Mouse (Mus musculus): ENCODE data around the gene Mtnr1b.
"Not testable (repeated sequence)": the region's sequence is repeated elsewhere in the genome, so short reads cannot be mapped to it uniquely, and the experiment has no call there.

Gene Mtnr1b

DNA sequence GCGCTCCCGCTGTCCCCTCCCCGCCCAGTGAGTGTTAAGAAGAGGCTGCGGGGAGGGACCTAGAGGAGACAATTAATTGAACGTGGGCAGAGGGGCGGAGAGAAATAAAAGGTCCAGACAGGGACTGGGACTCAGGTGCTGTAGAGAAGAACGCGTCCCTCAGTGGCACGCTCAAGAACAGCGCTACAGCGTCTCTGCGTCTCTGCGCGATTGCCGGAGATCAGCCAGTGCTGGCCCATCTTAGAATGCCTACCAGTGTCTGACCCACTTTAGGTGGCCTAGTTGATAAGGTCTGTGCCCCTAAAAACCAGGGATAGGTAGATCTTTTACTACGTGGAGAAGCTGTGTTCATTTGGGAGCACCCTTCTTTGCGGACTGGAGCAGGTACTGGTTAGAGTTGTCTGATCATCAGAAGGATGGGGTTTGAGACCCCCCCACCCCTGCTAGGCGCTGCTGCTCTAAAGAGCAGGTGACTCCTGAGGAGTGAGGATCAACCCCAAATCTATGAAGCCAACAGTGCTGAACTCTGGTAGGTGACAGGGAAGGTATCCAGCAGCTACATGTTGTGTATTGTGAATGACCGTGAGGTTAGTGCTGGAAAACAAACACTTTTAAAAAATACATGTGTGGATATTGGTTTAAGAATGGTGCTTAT is at the start of gene Mtnr1b:
Gene Mtnr1b (minus strand): TSS at position 51 of the 655 bp plus-strand sequence.
- ATAC-seq (ENCODE audit: insufficient number of reproducible peaks, low FRiP score, low TSS enrichment), result no peak

DNA sequence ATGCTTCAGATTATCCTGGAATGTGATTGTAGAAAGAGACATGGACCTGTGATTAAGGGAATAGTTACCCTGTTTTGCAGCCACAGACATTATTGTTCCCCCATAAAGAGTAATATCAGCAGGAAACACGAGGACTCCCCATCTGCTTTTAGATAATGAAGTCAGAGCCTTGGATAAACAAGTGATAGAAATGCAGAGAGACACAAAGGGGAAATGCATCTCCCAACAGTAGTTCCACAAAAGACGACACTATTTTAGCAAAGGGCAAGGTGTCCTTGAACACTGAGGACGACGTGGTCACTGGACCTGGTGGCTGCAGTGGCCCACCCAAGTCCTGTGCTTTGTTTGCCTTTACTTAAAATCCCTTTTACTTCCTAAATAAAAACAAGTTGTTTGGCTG is 45.9 kb upstream of the Mtnr1b start:
- no peak for ATAC-seq (ENCODE audit: insufficient number of reproducible peaks, low FRiP score, low TSS enrichment)

- ATAC-seq (ENCODE audit: insufficient number of reproducible peaks, low FRiP score, low TSS enrichment), result no peak
Observed at GRCm38 (mm10) chr9:15919373-15920005, 45.1 kb upstream of the Mtnr1b start.

DNA sequence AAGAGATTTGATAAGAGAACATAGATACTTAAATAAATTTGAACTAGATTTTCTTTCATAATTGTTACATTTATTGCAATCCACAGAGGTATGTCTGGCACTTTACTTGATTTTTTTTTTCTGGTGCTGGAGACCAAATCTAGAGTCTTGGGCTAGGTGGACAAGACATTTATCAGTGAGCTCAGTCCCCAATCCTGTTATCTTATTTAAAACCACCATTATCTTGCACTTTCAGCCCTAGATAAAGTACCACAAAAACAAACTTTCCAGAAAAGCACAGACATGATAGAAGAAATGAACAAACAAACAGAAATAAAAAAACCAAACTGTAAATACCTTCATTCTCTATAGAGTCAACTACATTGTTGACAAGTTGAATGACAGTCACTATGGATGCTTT is 42.2 kb upstream of the Mtnr1b start:
- ATAC-seq (ENCODE audit: insufficient number of reproducible peaks, low FRiP score, low TSS enrichment), result no peak

- no peak for ATAC-seq (ENCODE audit: insufficient number of reproducible peaks, low FRiP score, low TSS enrichment)
Observed at GRCm38 (mm10) chr9:15912735-15913134, 38.4 kb upstream of the Mtnr1b start.

DNA sequence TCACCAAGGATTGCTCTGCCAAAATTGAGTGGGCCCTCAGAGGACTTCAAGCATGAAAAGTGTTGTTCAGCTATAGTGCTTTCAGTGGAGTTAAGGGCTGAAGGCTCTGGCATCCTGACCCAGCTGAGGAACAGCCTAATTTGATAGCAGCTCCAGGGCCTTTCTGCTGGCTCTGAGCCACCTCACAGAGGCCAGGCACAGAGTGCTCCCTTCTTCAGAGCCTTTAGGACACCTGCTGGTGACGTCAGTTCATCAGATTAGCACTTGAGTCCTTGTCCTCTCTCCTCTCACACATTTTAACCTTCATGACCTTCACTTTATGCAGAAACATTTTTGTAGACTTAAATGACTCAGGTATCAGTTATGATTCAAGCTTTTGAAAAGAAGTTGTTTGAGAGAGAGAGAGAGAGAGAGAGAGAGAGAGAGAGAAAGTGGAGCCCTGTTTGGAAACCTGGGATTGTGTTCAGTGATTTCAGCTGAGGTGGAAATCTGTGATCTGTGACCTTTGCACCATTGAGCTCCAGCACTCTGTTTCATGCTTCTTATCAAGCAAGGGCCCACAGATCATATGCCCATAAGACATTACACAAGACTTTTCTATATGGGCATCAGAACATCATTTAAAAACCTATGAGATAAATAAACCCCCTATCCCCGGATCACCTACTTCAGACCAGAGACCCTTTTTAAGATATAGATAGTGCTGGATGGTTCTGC is 35.2 kb upstream of the Mtnr1b start:
- no peak for ATAC-seq (ENCODE audit: insufficient number of reproducible peaks, low FRiP score, low TSS enrichment)

DNA sequence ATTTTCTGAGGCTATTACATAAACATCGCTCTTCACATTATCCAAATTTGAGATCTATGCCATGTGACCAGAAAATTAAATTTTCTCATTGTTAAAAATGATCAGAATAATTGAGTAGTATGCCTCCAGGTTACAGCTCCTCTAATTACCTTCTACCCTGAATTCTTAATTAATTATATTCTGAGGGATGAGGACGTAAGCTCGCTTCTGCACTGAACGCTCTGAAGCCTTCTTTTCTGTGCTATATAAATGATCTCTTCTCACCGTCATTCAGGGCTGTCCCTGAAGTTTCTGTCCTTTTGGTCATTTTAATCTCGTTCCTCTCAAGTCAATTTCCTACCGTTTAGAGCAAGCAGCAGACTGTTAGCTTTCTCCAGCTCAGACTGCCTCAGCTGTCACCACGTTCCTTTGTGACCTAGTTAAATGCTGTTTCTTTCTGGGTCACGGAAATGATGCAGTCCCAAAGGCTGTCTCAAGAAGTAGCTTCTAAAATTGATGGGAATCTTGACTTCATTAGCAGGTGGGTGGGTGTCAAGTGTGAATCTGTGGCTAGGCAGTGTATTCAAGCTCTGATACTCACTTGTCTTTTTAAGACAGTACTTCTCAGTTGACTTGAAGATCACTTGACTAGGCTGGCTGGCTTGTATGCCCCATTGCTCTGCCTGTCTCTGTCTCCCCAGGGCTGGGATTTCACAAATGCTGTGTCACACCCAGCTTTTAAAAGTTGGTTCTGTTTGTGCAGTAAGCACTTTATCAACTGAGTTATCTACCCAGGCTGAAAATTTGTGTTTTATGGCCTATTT is 29.8 kb upstream of the Mtnr1b start:
- ATAC-seq (ENCODE audit: insufficient number of reproducible peaks, low FRiP score, low TSS enrichment), result peak; percentile 52; the same call in 1 of the 2 replicates

DNA sequence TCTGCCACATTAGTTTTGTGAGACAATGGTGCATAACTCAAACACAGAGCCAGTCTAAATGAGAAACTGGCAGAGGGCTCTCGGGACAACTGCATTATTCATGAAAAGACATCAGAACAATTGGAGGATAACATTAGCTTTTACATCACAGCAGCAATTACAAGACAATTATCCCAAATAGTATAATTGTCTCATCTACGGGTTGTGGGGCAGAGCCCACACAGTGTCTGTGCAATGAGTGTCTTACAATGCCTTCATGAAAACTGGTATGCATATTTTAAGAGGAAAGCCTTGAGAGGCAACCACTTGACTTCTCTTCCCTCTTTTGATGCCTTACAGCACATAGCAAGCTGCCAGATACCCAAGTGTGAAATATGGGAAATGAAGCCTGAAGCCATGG is 23.8 kb upstream of the Mtnr1b start:
- ATAC-seq (ENCODE audit: insufficient number of reproducible peaks, low FRiP score, low TSS enrichment), result no peak

- ATAC-seq (ENCODE audit: insufficient number of reproducible peaks, low FRiP score, low TSS enrichment), result no peak
Observed at GRCm38 (mm10) chr9:15886756-15887155, 12.4 kb upstream of the Mtnr1b start.

DNA sequence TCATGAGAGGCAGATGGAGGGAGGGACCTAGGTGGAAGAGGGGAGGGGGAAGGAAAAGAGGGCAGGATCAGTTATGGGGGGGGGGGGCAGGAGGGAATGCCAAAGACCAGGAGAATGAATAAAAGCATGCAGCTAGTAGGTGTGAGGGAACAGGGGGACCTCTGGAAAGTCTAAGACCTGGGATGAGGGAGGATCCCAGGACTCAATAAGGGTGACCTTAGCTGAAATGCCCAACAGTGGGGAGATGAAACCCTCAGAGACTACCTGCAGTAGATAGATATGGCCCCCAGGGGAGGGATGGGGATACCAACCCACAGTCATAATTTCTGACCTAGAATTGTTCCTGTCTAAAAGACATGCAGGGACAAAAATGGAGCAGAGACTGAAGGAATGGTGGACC is 6.4 kb upstream of the Mtnr1b start:
- ATAC-seq (ENCODE audit: insufficient number of reproducible peaks, low FRiP score, low TSS enrichment), result no peak

DNA sequence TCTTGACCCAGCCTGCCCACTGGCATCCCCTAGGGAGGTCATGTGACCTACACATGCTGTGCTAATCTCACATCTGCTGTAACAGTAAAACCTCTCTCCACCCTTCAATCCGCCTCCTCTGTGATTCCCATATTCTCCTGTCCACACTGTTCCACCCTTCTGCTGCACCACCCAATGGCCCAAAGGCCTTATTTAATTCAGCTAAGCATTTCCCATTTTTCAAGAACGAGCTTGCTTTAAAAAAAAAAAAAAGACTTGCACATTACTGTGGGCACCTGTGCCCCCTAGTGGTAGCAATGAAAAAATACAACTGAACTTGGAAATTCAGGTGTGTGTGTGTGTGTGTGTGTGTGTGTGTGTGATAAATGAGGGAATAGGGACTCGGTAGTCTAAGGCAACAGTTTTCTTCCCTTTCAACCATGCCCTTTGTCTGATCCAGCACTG is 5.8 kb upstream of the Mtnr1b start:
- ATAC-seq (ENCODE audit: insufficient number of reproducible peaks, low FRiP score, low TSS enrichment), result no peak

GRCm38 (mm10) chr9:15870013-15870412 is 4.3 kb downstream of the Mtnr1b start:
- no peak for ATAC-seq (ENCODE audit: insufficient number of reproducible peaks, low FRiP score, low TSS enrichment)

GRCm38 (mm10) chr9:15869456-15869855 is 4.9 kb downstream of the Mtnr1b start:
- ATAC-seq (ENCODE audit: insufficient number of reproducible peaks, low FRiP score, low TSS enrichment), result no peak

GRCm38 (mm10) chr9:15866280-15867072 is 7.9 kb downstream of the Mtnr1b start:
- no peak for ATAC-seq (ENCODE audit: insufficient number of reproducible peaks, low FRiP score, low TSS enrichment)

DNA sequence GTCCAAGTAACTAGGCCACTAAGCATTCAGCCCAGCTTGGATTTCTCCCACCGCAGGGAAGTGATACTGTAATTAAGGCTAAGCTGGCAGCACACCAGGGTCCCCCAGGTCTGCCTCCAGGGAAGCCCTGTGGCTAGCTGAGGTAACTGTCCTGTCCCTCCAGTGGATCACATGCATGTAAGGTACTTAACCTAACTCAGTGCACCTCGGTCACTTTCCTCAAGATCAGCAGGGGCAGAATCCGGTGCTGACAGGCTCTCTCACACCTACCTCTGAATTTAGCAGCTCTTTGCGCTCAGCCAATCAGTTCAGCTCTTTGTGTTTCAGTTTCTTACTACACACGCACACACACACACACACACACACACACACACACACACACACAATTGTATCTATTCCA is 13.0 kb downstream of the Mtnr1b start:
- no peak for ATAC-seq (ENCODE audit: insufficient number of reproducible peaks, low FRiP score, low TSS enrichment)

- no peak for ATAC-seq (ENCODE audit: insufficient number of reproducible peaks, low FRiP score, low TSS enrichment)
Observed at GRCm38 (mm10) chr9:15850749-15851148, 23.6 kb downstream of the Mtnr1b start.

DNA sequence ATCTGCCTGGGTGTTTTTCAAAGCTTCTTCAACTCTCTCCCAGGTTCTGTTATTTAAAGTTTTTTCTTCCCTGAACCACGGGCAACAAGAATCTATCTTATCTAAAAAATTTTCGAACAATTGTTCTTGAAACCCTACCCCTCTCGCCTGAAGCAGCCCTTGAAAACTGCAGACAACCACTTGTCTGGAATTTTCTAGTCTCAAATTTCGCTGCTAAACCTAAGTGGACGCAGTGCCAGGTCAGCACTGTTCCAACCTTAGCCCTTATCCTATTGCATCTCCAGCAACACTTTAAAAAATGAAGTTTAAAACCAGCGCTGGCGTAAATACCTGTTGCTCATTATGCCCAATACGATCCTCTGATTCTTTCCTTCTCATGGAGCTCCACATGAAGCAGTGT is 29.0 kb downstream of the Mtnr1b start:
- ATAC-seq (ENCODE audit: insufficient number of reproducible peaks, low FRiP score, low TSS enrichment), result no peak

- not testable (repeated sequence) for ATAC-seq (ENCODE audit: insufficient number of reproducible peaks, low FRiP score, low TSS enrichment)
Observed at GRCm38 (mm10) chr9:15844936-15845335, 29.4 kb downstream of the Mtnr1b start.

- ATAC-seq (ENCODE audit: insufficient number of reproducible peaks, low FRiP score, low TSS enrichment), result no peak
Observed at GRCm38 (mm10) chr9:15813002-15813911, 61.1 kb downstream of the Mtnr1b start.

Data from cerebellum, adult (tissue).